Mouse (Mus musculus) kidney, postnatal 0 days (tissue): Measurements from ENCODE around the gene Msx2. TPM values are rescaled to one million over a fixed set of nuclear protein-coding genes. Genes with fewer than 3 reads are reported as not detected.

Experiments used
- ATAC-seq: fragments of 200-750 bp; cut with Nextera tagmentation; replicated peaks from 2 replicates; pipeline ENCODE4 v1.8.0; 2017; ENCODE audit warnings: low read depth, moderate number of reproducible peaks, moderate TSS enrichment, moderate library complexity; ENCODE audit not compliant: low FRiP score
- DNase-seq: peaks from one replicate; pipeline ENCODE4 v3.0.0-alpha.2; 2016; ENCODE audit warnings: low spot score
- H3K27ac ChIP-seq: fragments of 300-500 bp; sonication (generic); 2 replicates; pipeline ENCODE4 v1.5.1; 2014; ENCODE audit warnings: mild to moderate bottlenecking
- H3K27me3 ChIP-seq: fragments of 300-500 bp; sonication (generic); 2 replicates; pipeline ENCODE4 v1.6.1; 2014; ENCODE audit warnings: low read length, mixed read lengths; ENCODE audit not compliant: insufficient read depth
- H3K36me3 ChIP-seq: fragments of 300-500 bp; sonication (generic); 2 replicates; pipeline ENCODE4 v1.6.1; 2014; ENCODE audit warnings: low read length, mixed read lengths; ENCODE audit not compliant: insufficient read depth
- H3K4me1 ChIP-seq: fragments of 300-500 bp; sonication (generic); replicated peaks from 2 replicates; pipeline ENCODE4 v1.6.1; 2014; ENCODE audit warnings: antibody characterized with exemption, low read length, mixed read lengths; ENCODE audit not compliant: insufficient read depth
- H3K4me2 ChIP-seq: fragments of 300-500 bp; sonication (generic); 2 replicates; pipeline ENCODE4 v1.6.1; 2014; ENCODE audit warnings: mild to moderate bottlenecking, low read length, moderate library complexity, mixed read lengths
- H3K4me3 ChIP-seq: fragments of 300-500 bp; sonication (generic); replicated peaks from 2 replicates; pipeline ENCODE4 v1.5.1; 2014; ENCODE audit warnings: low read depth, low read length
- H3K9ac ChIP-seq: fragments of 300-500 bp; sonication (generic); 2 replicates; pipeline ENCODE4 v1.6.1; 2014; ENCODE audit warnings: low read depth, low read length
- H3K9me3 ChIP-seq: fragments of 300-500 bp; sonication (generic); replicated peaks from 2 replicates; pipeline ENCODE4 v1.6.1; 2016; ENCODE audit warnings: low read length, inconsistent platforms, mixed read lengths
- CTCF ChIP-seq: IDR thresholded peaks from 2 replicates; pipeline ENCODE4 v1.5.1; 2016; ENCODE audit warnings: antibody characterized with exemption, low read depth, mild to moderate bottlenecking, moderate library complexity
- WGBS: fragments of 180-500 bp; shearing (Covaris S2); extraction: QIAGEN DNeasy Blood & Tissue Kit; methylation state at CpG from one replicate; pipeline ENCODE4 v1.1.7; 2014; 5-methylcytosine and 5-hydroxymethylcytosine counted together
- polyA plus RNA-seq: library from polyadenylated mRNA; unstranded; fragments of >200 nt; fragmentation: Nextera tagmentation; extraction: Ambion mirVana; gene quantifications from 2 replicates; pipeline ENCODE4 v1.2.1, GENCODE M21; 2015

The Msx2 gene
- 1.0 and 1.4 TPM in 2 replicates for polyA plus RNA-seq

DNA sequence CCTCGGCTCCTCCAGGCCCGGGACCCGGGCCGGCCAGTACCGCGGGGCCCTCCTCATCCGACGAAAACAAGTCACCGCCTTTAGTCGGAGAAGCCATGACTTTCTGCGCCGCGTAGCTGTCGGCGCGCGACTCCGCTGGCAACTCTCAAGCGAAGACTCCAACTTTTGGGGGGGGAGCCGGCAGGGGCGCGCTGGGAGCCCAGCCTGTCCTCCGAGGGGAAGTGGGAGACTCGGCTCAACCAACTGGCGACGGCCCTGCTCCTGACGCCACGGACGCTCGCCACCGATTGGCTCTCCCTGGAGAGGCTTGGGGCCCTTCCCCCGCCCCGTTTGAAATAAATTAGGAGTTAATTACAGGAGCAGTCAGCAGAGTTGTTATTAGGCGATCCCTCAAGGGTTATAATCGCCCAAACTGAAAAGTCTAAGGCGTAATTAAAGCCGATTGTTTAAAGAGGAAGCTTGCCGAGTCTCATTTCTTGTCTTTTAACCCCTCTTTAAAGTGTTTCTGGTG, at the start of gene Msx2:
Gene Msx2 (minus strand): TSS at position 461 of the 511 bp plus-strand sequence.
- Histone ChIP-seq H3K36me3 (no peaks in the 10 kb centered on the region), H3K9ac (no peak within 1 kb of the TSS), H3K27ac (no peak within 1 kb of the TSS), H3K4me1 (peaks cover 14% of the 10 kb centered on the region), H3K4me3 (peak within 1 kb of the TSS; percentile 43), H3K9me3 (no peaks in the 10 kb centered on the region), H3K27me3 (peaks cover 80% of the 10 kb centered on the region), H3K4me2 (peak within 1 kb of the TSS; percentile 67)
- peak; percentile 71 for ATAC-seq
- no peak; the same call in 1 of the 2 replicates for TF ChIP-seq CTCF
- peak; percentile 78 for DNase-seq
- under 1% methylated on average over 38 of the region's 38 CpGs for WGBS

DNA sequence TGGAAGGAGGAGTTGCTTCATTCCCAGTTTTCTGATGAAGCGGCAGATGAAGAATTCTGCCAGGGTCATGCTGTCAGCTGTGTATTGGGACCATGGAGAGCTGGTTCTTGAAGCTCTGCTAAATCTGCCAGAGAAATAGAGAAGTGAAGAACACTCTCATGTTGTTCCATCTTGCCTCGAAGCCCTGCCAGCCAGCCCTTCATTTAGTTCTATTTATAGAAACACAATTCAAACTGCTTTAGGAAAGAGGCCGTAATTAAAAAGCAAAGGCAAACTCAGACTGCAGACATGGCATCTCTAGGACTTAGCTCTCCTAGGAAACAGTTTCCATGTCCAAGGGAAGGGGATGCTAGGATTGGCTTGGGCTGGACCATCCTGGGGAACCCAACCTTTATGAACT, 48.6 kb upstream of the Msx2 start:
- Histone ChIP-seq H3K27ac (no peak overlapping the region), H3K4me1 (no peaks in the 10 kb centered on the region), H3K9me3 (no peaks in the 10 kb centered on the region), H3K4me2 (no peak overlapping the region), H3K27me3 (no peaks in the 10 kb centered on the region), H3K4me3 (no peak overlapping the region), H3K36me3 (no peaks in the 10 kb centered on the region), H3K9ac (no peak overlapping the region)
- TF ChIP-seq CTCF: no peak
- DNase-seq: no peak
- ATAC-seq: no peak
- 59% methylated on average over 3 of the region's 3 CpGs for WGBS

DNA sequence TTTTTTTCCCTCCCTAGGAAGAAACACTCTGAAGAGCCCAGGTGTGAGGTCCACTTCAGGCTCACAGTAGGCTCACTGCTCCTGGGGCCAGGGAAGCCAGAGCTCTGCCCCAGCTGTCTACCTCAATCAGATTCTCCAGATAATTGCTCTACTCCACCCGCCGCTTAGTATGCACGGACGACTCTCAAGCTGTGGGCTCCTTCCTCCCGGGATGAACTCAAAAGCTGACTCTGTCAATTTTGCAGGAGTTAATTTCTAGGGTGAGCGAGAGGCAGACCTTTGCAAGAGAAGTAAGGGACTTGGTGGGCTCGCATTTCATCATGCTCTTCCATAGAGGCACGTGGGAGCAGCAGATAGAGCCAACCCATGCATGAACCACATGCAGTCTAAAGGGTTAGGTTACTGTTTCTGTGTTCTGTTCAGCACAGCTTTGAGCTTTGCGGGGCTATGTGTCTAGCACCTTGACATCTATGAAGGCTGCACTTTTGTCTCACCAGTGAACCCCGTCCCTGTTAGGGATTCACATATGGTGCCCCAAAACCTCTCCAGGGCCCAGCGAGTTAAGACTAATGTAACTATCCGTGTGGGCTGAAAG, 47.6 kb upstream of the Msx2 start:
- H3K4me2 ChIP-seq: no peak overlapping the region
- no peak for ATAC-seq
- H3K9me3 ChIP-seq: no peaks in the 10 kb centered on the region
- WGBS: 32% methylated on average over 12 of the region's 12 CpGs
- H3K27ac ChIP-seq: no peak overlapping the region
- DNase-seq: peak; percentile 53
- TF ChIP-seq CTCF: no peak
- no peaks in the 10 kb centered on the region for H3K4me1 ChIP-seq
- H3K27me3 ChIP-seq: no peaks in the 10 kb centered on the region
- no peak overlapping the region for H3K4me3 ChIP-seq
- H3K36me3 ChIP-seq: no peaks in the 10 kb centered on the region
- H3K9ac ChIP-seq: no peak overlapping the region

DNA sequence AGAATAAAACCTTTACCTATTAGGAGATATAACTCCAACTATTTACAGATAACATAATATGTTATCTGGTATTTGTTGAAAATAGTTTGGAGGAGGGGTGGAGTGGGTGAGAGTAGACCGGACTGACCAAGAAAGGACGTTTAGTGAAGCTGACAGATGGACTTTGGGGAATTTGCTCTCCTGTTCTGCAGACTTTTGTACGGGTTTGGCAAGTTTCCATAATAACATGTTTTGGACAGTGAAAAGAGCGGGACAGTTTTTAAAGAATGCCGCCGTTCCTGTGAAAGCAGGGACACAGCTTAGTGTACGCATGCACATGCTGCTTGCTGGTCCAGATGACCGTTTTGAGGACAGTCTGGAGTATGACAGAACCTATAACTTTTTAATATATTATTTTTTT, 46.9 kb upstream of the Msx2 start:
- H3K27ac ChIP-seq: no peak overlapping the region
- no peaks in the 10 kb centered on the region for H3K36me3 ChIP-seq
- no peak for TF ChIP-seq CTCF
- no peaks in the 10 kb centered on the region for H3K4me1 ChIP-seq
- H3K27me3 ChIP-seq: no peaks in the 10 kb centered on the region
- no peak overlapping the region for H3K4me2 ChIP-seq
- no peaks in the 10 kb centered on the region for H3K9me3 ChIP-seq
- no peak for ATAC-seq
- DNase-seq: peak; percentile 23
- 51% methylated on average over 8 of the region's 8 CpGs for WGBS
- H3K4me3 ChIP-seq: no peak overlapping the region
- no peak overlapping the region for H3K9ac ChIP-seq

DNA sequence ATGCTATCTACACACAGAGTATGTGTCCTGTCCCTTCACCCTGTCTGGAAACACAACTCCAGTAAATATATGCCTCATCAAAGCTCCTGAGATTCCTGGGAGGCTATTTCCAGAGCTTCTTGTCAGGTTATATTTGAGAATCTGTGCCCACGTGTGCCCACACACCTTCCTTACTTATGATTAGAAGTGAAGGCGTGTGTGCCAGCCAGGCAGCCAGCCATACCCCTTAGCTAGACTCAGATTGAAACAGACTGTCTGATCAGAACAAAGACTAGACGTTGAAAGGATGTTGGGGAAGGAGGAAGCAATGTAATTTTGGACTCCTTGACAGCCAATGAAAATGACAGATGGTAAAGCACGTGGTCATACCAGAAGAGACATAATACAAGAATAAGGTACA, 45.4 kb upstream of the Msx2 start:
- TF ChIP-seq CTCF: no peak
- Histone ChIP-seq H3K4me3 (no peak overlapping the region), H3K27me3 (no peaks in the 10 kb centered on the region), H3K27ac (no peak overlapping the region), H3K4me2 (no peak overlapping the region), H3K9ac (no peak overlapping the region), H3K36me3 (no peaks in the 10 kb centered on the region), H3K4me1 (no peaks in the 10 kb centered on the region), H3K9me3 (no peaks in the 10 kb centered on the region)
- 60% methylated on average over 4 of the region's 4 CpGs for WGBS
- DNase-seq: no peak
- no peak for ATAC-seq

DNA sequence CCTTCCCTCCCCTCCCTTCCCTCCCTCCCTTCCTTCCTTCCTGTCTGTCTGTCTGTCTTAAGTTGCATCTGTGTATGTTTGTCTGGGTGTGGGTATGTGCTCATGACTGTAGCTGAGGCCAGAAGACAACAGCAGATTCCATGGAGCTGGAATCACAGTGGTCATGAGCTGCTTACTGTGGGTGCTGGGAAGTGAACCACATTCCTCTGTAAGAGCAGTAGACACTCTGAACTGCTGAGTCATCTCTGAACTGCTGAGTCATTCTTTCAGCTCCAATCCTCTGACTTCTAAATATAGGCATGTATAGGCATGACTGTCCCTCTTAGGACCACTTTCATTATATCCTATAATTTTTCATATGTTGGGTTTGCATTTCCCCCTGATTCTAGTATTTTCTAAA, 41.7 kb upstream of the Msx2 start:
- Histone ChIP-seq H3K9me3 (no peaks in the 10 kb centered on the region), H3K27me3 (no peaks in the 10 kb centered on the region), H3K27ac (no peak overlapping the region), H3K9ac (no peak overlapping the region), H3K4me1 (no peaks in the 10 kb centered on the region), H3K36me3 (no peaks in the 10 kb centered on the region), H3K4me2 (no peak overlapping the region), H3K4me3 (no peak overlapping the region)
- DNase-seq (no peak), ATAC-seq (no peak)
- no peak for TF ChIP-seq CTCF

DNA sequence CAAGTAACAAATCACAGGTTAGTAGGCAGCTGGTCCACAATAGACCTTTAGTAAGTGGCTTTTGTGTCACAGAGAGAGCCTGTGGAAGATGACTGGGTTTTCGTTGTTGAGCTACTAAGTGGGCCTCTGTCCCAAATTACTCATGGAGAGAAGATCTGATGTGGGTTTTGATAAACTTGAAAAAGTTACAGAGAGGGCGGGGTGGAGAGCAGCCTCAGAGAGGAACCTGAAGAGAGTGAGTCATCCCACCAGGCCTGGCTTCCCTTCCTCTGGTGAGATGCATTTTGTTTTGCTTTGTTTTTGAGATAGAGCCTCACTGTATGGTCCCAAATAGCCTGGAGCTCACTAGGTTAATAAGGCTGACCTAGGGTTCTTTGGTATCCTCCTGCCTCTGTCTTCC, 38.5 kb upstream of the Msx2 start:
- no peaks in the 10 kb centered on the region for H3K27me3 ChIP-seq
- no peak overlapping the region for H3K4me3 ChIP-seq
- no peaks in the 10 kb centered on the region for H3K36me3 ChIP-seq
- no peaks in the 10 kb centered on the region for H3K4me1 ChIP-seq
- WGBS: 80% methylated on average over 2 of the region's 2 CpGs
- no peak overlapping the region for H3K9ac ChIP-seq
- no peak overlapping the region for H3K27ac ChIP-seq
- ATAC-seq (no peak), DNase-seq (no peak)
- H3K9me3 ChIP-seq: no peaks in the 10 kb centered on the region
- TF ChIP-seq CTCF: no peak
- H3K4me2 ChIP-seq: no peak overlapping the region
